Mouse (Mus musculus) layer of hippocampus, adult 9-11 months (tissue): Measurements from ENCODE around the gene Gm10181.
"Not testable (repeated sequence)": the region's sequence is repeated elsewhere in the genome, so short reads cannot be mapped to it uniquely, and the experiment has no call there.

ENCODE experiments used
- DNase-seq: peaks from one replicate; pipeline ENCODE4 v3.0.0; 2022

Gm10181 gene

DNA sequence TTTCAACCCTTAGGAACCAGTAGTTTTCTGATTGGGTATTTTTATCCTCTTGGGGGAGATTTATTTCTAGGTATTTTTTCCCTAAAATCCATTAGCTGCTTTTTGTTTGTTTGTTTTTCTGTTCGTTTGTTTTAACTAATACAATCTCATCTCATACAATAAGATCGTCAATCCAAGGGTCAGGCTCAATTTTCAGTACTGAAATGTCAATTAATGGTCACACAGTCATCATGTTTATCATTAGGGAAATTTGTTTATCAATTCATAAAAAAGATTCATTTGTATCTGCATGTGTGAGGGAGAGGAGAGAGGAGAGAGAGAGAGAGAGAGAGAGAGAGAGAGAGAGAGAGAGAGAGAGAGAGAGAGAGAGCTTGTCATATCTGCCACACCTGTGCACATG is at the start of gene Gm10181:
TSS of gene Gm10181 (plus strand) at position 301 of the 400 bp plus-strand sequence.
- no peak for DNase-seq

DNA sequence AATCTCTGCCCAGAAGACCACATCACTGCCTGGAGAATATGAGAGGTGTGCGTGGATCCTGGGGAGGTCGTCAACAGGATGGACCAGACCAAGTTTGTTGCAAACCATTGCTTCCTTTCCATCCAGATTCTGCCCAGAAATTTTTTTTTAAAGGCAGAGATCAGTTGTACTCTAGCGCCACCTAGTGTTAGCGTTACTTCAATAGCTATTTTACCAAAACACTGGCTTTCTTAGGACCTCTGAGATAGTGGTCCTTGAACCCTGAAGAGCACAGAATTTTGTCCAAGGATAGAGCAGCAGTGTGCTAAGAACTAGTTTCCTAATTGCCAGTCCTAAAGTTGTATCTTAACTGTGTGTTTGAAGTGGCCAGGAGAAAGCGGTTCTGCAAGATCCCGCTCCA is 47.6 kb upstream of the Gm10181 start:
- no peak for DNase-seq

DNA sequence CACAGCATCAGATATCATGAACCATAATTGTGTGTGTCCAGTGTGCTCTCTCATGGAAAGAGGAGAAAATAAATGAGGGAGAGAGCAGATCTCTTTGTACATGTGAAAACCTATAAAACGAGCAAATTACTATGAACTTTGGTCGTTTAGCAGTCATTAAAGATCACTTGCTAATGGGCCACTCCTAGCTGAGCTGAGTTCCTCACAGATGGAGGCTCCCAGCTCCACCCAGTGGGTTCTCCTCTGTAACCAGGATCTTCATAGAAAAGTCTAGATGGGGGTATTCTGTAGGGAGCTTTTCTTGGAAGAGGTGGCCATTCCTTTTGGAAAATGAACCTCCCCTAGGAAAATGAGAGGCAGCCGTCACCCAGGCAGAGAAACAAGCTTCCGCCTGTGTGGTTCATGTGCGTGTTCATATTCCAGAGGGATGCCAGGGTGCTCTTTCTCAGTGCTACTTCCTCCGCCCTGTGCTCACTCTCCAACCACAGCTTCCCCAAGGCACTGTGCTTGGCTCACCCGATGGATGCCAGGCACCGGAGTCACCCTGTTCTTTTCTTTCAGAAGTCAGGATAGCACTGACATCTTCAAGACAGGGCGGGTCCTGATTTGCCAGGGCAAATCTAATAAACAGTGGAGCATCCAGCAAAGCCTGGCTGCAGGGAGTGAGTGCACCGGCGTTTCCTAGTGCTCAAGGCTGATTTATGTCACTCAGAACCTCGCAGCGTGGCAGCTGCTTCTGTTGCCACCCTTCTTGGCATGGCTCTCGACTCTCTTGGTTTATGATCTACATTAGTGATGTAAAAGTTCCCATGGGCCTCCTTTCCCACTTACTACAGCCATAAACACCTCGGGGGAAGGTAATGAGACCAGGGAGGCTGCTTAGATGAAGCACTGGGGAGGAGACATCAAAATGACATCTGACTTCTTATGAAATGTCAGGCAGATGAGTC is 46.8 kb upstream of the Gm10181 start:
- DNase-seq, result no peak

DNA sequence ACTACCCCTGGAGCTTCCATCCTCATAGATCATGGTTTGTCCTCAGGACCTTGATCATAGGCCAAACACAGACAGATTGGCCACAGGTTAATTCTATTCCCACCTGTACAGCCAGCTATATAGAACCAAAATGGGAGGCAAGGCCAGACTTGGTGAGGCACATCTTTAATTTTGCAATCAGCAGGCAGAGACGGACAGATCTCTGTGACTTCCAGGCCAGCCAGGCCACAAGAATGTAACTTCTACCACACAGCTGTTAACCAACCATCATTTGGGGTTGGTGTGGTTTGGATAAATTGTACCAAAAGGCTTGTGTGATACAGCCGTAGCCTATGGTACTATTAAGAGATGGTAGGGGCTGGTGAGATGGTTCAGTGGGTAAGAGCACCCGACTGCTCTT is 44.9 kb upstream of the Gm10181 start:
- no peak for DNase-seq

DNA sequence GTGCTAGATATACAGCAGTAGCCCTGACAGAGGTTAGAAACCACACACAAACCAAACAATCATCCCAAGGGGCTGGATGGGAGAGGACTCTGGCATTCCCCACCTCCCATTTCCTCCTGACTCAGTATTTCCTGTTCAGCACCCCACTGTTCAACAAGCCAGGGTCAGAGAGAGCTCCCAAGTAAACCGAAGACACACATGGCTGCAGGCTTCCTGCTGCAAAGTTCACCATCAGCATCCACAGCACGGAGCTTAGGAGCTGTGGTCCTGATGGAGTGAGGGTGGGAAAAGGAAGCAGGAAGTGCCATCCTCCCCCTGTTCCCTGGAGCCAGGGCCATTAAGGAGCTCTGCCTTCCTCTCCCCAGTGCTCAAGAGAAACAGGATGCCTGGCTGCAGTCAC is 40.9 kb upstream of the Gm10181 start:
- no peak for DNase-seq

DNA sequence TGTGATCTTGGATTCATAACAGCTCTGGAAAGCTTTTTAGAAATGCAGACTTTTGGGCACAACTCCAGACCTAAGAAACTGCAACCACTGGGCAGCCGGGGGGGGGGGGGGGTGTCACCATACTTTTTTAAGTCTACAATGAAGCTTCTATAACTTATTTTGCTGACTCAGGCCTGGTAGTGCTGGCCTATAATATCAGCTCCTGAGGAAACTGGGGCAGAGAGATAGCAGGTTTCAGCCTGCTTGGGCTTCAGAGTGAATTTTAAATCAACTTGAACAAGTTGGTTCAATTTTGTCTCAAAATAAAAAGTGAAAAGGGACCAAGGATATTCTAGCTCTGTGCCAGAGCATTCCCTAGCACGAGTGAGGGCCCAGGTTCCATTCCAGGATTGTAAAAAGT is 40.3 kb upstream of the Gm10181 start:
- no peak for DNase-seq

DNA sequence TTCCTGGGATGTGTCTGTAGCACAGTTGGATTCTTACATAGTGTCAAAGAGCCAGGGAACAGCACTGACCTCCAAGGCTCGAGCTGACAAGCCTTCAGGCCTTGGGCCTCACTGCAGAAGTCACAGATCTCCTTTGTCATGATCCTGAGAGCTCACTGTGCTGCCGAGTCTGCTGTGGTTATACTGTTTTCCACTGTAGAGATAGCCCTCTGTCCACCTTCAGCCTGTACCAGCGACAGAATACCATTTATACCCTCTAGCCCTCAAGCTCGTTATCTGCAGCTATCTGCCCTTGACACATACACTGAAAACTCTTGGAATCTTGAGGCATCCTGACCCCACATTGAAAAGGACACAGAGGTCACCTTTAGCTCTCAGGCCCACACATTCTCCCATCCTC is 37.3 kb upstream of the Gm10181 start:
- no peak for DNase-seq

DNA sequence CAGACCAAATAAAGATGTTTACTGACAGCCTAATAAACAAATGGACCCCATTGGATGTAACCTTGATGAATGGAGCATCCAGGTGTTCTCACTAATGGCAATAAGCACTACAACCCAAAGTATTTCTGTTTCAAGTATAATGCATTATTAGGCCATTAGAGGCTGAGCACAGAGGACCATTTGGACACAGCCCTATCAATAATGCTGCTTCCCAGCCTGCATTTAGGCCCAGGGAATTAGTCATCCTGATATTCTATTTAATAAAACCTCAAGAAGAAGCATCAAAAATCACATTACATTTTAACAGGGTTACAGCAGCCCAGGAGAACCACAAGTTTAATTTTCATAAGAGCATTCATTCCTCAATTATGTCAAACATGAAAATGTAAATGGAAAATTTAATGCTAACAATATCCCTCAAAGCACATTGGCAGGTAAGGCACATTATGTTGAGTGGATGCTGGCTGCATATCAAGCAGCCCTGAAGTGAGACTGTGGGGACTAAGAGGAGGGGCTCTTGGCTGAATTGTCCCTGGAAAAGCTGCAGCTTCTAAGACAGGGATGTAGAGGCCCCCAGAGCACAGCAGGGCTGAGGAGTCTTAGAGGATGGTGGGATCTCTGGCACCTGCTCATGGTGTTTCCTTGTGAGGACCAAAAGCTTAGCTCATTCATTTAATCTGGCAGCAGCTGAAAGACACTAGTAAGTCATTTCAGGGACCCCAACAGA is 33.4 kb upstream of the Gm10181 start:
- DNase-seq, result no peak

DNA sequence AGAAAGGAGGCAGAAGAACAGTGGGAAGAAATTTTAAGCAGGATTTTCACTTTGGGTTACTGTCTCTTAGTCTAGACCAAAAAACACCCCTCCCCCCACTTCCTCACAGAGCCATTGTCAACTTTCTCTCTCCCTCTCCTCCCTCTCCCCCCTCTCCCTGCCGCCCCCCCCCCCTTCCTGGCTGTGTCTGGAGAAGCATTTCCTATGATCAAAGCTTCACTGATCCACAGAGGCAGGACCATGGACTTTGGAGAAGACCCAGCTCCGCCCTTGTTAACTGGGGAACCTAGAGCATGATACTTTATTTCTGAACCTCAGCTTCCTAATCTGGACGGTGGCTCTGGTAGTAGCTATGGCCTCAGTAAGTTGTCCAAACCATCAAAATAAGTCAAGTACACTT is 30.5 kb upstream of the Gm10181 start:
- DNase-seq, result no peak

DNA sequence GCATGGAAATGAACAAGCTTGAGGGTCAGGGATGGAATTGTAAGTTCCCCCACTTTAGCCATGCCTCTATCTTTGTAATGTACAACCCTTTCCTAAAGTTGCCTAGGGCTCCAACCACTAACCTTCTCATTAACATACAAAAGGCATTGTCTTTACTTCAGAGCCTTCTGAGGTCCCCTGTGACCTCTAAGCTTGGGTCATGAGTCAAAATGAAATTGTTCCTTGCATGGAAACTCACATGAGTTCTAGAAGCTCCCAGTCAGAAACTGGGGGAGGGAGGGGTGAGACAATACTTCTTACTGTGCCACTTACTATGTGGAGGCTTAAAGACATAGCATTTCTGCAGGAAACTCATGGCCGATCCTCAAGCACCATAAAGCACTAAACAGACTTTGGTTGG is 16.6 kb upstream of the Gm10181 start:
- DNase-seq, result no peak

DNA sequence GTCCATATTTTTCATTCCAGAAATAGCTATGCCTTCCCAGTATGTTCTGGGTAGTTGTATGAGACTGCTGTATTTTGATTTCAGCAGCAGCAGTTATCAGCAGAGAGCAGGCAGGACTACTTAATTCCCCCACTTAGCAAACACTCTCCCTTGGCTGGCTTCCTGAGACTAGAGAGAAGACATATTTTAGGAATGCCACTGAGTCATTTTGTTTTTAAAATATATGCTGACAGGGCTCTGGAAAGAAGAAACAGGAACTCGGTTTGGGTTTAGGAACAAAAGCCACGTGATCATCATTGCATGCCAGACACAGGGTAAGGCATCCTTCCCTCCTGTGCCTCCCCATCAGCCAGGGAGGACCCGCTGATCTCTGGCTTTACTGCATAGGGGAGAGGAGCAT is 13.2 kb upstream of the Gm10181 start:
- DNase-seq, result peak; percentile 41

DNA sequence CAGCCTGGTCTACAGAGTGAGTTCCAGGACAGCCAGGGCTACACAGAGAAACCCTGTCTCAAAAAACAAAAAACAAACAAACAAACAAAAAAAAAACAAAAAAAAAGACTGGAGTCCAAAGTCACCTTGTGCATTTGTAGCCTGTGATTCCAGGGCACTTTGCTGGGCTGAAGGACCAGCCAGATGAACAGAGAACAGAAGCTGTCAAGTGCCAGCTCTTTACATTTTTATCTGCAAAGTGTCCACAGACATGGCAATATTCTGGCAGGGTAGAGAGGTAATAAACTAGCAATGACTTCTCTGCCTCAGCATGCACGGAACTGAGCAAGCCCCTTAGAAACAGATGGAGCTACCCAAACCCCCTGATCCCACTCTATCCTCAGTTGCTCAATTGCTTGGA is 12.7 kb upstream of the Gm10181 start:
- DNase-seq, result no peak

DNA sequence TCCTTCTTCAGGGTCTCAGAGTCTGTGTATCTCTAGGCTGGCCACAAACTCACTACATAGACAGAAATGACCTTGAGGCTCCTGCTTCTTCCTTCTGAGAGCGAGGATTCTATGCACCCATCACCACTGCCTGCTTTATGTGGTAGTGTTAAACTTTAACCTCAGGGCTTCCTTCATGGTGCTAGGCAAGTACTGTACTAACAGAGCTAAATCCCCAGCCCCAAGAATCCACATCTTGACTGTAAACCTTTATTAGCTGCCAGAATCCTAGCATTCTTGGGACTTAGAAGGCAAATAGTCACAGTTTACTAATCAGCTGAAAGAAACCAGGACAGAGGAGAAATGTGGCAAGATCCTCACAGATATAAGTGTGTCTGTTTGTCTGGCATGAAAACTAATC is 1.6 kb downstream of the Gm10181 start:
- DNase-seq, result no peak

DNA sequence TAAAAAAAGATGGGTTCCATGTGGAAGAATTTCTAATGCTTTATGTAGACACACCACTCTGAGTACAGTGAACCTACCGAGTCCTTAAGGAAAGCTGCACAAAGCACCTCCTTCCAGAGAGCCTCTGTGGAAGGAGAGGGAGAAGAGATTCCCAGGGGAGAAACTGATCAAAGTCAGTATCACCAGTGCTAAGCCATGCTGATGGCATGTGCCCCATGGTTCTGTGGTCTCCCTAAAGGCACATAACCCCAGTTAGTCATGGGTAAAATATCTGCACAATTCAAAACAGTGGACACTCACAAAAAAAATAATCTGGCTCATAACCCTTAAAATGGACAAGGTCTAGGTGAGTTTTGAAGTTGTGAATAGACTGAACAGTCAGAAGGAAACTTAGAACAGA is 13.7 kb downstream of the Gm10181 start:
- no peak for DNase-seq

DNA sequence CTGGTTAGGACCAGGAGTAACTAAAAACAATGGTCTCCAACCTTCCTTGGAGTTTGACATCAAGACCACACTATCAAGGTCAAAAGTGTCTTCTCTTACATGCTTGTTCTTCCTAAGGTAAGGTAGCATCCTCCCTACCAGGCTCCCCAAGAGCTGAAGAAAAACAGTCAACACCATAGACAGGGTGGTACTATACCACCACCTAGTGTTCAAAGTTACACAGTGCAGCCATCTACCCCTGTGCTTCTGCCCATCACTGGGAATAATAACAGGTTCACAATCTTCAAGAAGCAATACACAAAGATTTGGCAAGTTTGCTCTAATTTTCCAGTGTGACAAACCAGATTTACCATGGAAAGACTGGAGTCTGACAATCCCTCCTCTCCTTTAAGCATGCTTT is 15.4 kb downstream of the Gm10181 start:
- peak; percentile 47 for DNase-seq

DNA sequence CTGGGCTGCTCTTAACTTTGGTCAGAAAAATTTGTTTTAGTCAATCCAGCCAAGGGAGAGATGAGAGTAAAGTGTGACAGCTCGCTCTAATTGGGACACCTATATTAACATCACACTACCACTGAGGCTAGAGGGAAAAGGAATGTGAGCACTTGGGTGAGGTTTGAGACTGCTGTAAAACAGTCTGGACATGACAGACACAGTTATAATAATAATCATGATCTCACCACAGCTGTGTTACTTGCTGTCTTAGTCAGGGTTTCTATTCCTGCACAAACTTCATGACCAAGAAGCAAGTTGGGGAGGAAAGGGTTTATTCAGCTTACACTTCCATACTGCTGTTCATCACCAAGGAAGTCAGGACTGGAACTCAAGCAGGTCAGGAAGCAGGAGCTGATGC is 34.4 kb downstream of the Gm10181 start:
- not testable (repeated sequence) for DNase-seq

DNA sequence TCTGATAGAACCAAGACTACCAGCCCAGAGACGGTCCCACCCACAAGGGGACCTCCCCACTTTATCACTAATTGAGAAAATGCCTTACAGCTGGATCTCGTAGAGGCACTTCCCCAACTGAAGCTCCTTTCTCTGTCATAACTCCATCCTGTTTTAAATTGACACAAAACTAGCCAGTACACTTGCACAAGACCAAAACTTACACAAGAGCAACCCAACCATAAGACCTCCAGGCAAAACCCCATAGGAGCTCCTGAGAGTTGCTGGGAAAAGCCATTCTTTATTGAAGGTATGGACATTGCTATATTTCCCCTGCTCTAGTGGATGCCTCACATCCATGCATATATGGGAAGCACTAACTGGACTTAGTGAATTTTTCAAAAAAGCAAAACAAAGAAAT is 34.8 kb downstream of the Gm10181 start:
- DNase-seq, result no peak

DNA sequence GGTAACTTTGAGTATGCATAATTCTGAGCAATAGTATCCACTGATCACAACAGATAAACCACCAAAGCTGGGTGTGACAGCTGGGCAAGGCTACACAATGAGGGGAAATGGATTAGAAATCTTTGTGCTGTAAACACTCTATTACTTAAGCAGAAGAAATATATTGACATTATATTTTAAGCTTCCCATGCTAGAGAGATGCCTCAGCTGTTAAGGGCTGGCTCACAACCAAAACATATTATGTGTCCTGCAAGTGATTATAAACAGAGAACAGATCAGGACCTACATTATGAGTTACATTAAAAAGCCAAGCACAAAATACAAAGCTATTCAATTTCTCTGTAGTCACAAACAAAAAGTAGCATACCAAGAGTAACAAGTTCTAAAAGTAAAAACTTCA is 43.0 kb downstream of the Gm10181 start:
- DNase-seq, result no peak

DNA sequence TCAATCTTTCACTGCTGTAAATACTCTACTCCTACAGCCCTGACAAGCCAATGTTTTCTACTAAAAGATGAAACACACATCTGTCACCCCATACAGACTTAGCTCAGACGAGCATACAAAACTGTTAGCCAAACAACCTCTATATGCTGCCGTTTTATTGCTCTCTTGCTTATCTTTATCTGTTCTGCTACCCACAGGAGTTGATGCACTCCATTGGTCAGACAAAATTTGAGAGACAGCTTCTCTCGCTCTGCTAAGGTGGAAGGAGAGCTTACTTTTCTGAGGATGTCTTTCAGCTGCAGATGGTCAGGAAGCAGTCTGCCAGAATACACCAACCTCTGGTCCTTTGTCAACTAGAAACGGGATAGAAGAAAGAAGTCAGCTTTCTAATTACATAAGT is 43.7 kb downstream of the Gm10181 start:
- DNase-seq, result no peak

DNA sequence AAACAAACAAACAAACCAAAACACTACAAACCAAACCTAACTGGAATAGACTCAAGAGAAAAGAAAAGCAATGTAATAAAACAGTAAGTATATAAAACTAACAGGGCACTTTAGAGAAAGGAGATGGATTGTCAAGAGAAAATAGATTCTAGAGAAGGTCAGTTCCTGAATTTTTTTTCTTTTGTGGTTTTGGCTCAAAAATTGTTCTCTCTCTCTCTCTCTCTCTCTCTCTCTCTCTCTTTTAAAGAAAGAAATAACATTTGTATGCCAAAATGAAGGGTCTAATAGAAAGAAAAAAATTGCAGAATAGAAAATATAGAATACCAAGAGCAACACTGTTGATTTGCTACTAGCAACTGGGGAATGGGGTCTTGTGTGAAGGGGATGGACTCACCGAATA is 49.7 kb downstream of the Gm10181 start:
- no peak for DNase-seq
